Mouse (Mus musculus) stomach, postnatal 0 days (tissue): ENCODE measurements around the gene Wnt9a.

Source experiments
- CTCF ChIP-seq: IDR thresholded peaks from 2 replicates; pipeline ENCODE4 v1.5.1; 2016; ENCODE audit warnings: antibody characterized with exemption, low read depth, mild to moderate bottlenecking, moderate library complexity
- EP300 ChIP-seq: optimal IDR thresholded peaks from 2 replicates; pipeline ENCODE3; 2016; ENCODE audit warnings: antibody characterized with exemption

DNA sequence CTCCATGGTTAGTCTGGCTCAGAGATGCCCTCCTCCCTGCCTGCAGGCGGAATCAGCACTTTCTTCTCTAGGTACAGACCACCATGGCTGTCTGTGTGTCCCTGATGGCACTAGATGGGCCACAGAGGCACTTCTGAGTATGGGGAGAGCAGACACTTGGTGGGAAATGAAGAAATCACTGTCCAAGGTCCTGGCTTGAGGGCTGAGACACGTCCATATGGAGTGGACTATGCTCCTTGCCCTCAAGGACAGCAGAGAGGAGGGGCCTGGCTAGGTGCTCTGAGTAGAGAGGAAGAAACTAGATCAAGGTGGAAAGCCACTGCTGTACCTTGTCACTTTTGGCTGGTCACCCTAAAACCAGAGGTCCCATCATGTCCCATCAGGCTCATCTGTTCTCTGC lies 29.9 kb upstream of the Wnt9a start:
- TF ChIP-seq CTCF (no peak), EP300 (no peak)
